Mouse (Mus musculus) stomach, embryonic 16.5 days (tissue): ENCODE data around the gene Trim33. TPM values are rescaled to one million over a fixed set of nuclear protein-coding genes. Genes with fewer than 3 reads are reported as not detected.

Experiments used
- ATAC-seq: fragments of 200-750 bp; cut with Nextera tagmentation; 2 replicates; pipeline ENCODE4 v1.8.0; 2017; ENCODE audit warnings: moderate number of reproducible peaks, moderate TSS enrichment; ENCODE audit not compliant: insufficient read depth, low FRiP score
- H3K27ac ChIP-seq: fragments of 300-500 bp; sonication (generic); 2 replicates; pipeline ENCODE4 v1.5.1; 2014; ENCODE audit warnings: low read length
- H3K27me3 ChIP-seq: fragments of 300-500 bp; sonication (generic); 2 replicates; pipeline ENCODE4 v1.6.1; 2014; ENCODE audit warnings: low read length, control low read depth, mixed read lengths; ENCODE audit not compliant: control insufficient read depth, insufficient read depth
- H3K36me3 ChIP-seq: fragments of 300-500 bp; sonication (generic); 2 replicates; pipeline ENCODE4 v1.6.1; 2014; ENCODE audit warnings: low read length; ENCODE audit not compliant: control insufficient read depth, insufficient read depth
- H3K4me1 ChIP-seq: fragments of 300-500 bp; sonication (generic); 2 replicates; pipeline ENCODE4 v1.6.1; 2014; ENCODE audit warnings: low read length, control low read depth, mixed read lengths; ENCODE audit not compliant: control insufficient read depth, insufficient read depth
- H3K4me2 ChIP-seq: fragments of 300-500 bp; sonication (generic); 2 replicates; pipeline ENCODE4 v1.6.1; 2014; ENCODE audit warnings: low read depth, low read length, mixed read lengths
- H3K4me3 ChIP-seq: fragments of 300-500 bp; sonication (generic); replicated peaks from 2 replicates; pipeline ENCODE4 v1.5.1; 2014; ENCODE audit warnings: mild to moderate bottlenecking, low read length
- H3K9ac ChIP-seq: fragments of 300-500 bp; sonication (generic); 2 replicates; pipeline ENCODE4 v1.6.1; 2014; ENCODE audit warnings: low read length
- H3K9me3 ChIP-seq: fragments of 300-500 bp; sonication (generic); replicated peaks from 2 replicates; pipeline ENCODE4 v1.6.1; 2016; ENCODE audit warnings: low read length, control low read depth; ENCODE audit not compliant: control insufficient read depth
- WGBS: fragments of 180-500 bp; shearing (Covaris S2); extraction: QIAGEN DNeasy Blood & Tissue Kit; methylation state at CpG from one replicate; pipeline ENCODE4 v1.1.7; 2014; 5-methylcytosine and 5-hydroxymethylcytosine counted together
- polyA plus RNA-seq: library from polyadenylated mRNA; unstranded; fragments of >200 nt; fragmentation: Nextera tagmentation; extraction: Ambion mirVana; gene quantifications from 2 replicates; pipeline ENCODE4 v1.2.1, GENCODE M21; 2015

Trim33 gene
- polyA plus RNA-seq, 1 experiment from 2014 or later, result 20.7 TPM

DNA sequence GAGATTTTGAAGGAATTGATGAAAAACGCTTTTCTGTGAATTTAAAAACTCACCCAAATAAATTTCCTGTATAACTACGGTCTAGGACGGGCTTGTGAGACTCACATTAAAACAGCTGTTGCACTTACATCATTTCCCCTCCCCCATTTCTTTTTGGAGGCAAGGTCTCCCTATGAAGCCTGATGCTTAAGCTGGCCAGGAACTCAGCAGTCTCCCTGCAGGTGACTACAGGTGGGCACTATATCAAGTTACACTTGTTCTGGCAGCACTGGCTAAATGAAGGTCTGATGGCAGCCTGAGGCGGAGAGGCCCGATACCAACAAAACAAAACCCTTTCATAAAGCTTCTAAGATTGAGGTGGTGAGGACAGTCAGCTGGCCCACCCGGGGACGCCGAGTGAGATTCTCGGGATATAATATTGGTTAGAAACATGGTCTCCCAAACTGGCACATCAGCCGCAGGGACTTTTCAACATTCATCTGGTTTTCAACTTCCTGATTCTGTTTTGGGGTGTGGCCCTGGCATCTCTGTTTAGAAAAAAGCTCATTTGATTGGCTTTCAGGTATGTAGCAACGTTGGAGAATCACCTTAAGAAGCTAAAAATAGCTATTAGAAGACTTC, 422 bp upstream of the Trim33 start:
- Histone ChIP-seq H3K27ac (peak overlapping the region; percentile 96), H3K4me3 (peak overlapping the region; percentile 96), H3K36me3 (no peaks in the 10 kb centered on the region), H3K9ac (peak overlapping the region; percentile 98), H3K9me3 (no peaks in the 10 kb centered on the region), H3K4me2 (peak overlapping the region; percentile 67), H3K4me1 (peaks cover 14% of the 10 kb centered on the region), H3K27me3 (no peaks in the 10 kb centered on the region)
- ATAC-seq, result no peak
- 4% methylated on average over 11 of the region's 11 CpGs for WGBS

- Histone ChIP-seq H3K4me2 (peak overlapping the region; percentile 72), H3K36me3 (no peaks in the 10 kb centered on the region), H3K9me3 (no peaks in the 10 kb centered on the region), H3K9ac (peak overlapping the region; percentile 98), H3K4me1 (peaks cover 14% of the 10 kb centered on the region), H3K27me3 (no peaks in the 10 kb centered on the region), H3K27ac (peak overlapping the region; percentile 96), H3K4me3 (peak overlapping the region; percentile 96)
- ATAC-seq, result peak; percentile 51
- under 1% methylated on average over 33 of the region's 36 CpGs for WGBS
These were observed 1.2 kb downstream of the Trim33 start for GRCm38 (mm10) chr3:103280241-103280761.

DNA sequence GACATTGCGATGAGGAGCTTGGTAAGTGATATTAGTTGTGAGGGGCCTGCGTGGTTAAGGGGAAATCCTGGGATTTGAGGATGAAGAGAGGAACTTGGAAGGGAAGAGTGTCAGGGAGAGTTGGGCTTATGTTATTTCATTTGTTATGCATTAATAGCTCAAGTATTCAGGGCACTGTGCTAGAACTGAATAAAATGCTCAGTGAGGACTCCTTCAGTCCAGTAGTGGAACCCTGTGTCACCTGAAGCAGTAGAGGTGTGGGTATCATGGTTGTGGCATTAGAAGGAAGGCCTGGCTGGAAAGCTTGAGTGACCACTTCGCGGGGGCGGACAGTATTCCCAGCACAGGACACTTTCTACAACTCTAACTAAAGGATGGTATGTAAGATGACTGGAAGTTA, 1.8 kb downstream of the Trim33 start:
- peaks cover 14% of the 10 kb centered on the region for H3K4me1 ChIP-seq
- peak overlapping the region; percentile 96 for H3K4me3 ChIP-seq
- H3K9ac ChIP-seq, result peak overlapping the region; percentile 98
- H3K27ac ChIP-seq, result peak overlapping the region; percentile 96; the same call in 1 of the 2 replicates
- no peaks in the 10 kb centered on the region for H3K9me3 ChIP-seq
- 24% methylated on average over 5 of the region's 5 CpGs for WGBS
- no peaks in the 10 kb centered on the region for H3K36me3 ChIP-seq
- peak overlapping the region; percentile 72 for H3K4me2 ChIP-seq
- H3K27me3 ChIP-seq, result no peaks in the 10 kb centered on the region
- ATAC-seq, result no peak

DNA sequence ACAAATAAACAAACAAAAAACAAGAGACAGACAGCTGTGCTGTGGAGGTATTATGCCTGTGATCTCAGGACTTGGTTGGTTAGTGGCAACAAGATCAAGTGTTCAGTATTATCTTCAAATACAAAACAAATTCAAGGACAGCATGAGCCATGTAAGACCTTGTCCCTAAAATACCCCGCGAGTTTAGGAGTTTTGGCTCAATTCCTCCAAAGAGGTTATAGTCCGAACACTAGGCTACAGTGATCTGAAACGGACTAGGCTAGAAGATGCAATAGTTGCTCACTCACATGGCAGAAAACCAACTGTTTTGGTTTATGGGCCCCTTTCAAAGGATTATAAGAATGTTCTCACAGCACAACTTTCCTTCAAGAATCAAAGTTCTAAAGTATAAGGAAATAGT, 9.7 kb downstream of the Trim33 start:
- WGBS, result 79% methylated on average over 4 of the region's 4 CpGs
- Histone ChIP-seq H3K4me2 (no peak overlapping the region), H3K9me3 (peaks cover 4% of the 10 kb centered on the region; the same call in 1 of the 2 replicates), H3K27me3 (no peaks in the 10 kb centered on the region), H3K36me3 (no peaks in the 10 kb centered on the region), H3K4me1 (peaks cover 2% of the 10 kb centered on the region; the same call in 1 of the 2 replicates), H3K4me3 (no peak overlapping the region), H3K9ac (no peak overlapping the region), H3K27ac (no peak overlapping the region)
- no peak for ATAC-seq

- no peak for ATAC-seq
- no peak overlapping the region for H3K27ac ChIP-seq
- no peak overlapping the region for H3K4me2 ChIP-seq
- no peaks in the 10 kb centered on the region for H3K27me3 ChIP-seq
- peaks cover 2% of the 10 kb centered on the region; the same call in 1 of the 2 replicates for H3K4me1 ChIP-seq
- no peak overlapping the region for H3K9ac ChIP-seq
- 80% methylated on average over 2 of the region's 2 CpGs for WGBS
- no peak overlapping the region for H3K4me3 ChIP-seq
- no peaks in the 10 kb centered on the region for H3K36me3 ChIP-seq
- peaks cover 4% of the 10 kb centered on the region; the same call in 1 of the 2 replicates for H3K9me3 ChIP-seq
These were observed 12.0 kb downstream of the Trim33 start for GRCm38 (mm10) chr3:103291087-103291486.

- Histone ChIP-seq H3K4me1 (peaks cover 3% of the 10 kb centered on the region; the same call in 1 of the 2 replicates), H3K9ac (no peak overlapping the region), H3K27me3 (no peaks in the 10 kb centered on the region), H3K4me2 (no peak overlapping the region), H3K4me3 (no peak overlapping the region), H3K27ac (no peak overlapping the region), H3K36me3 (no peaks in the 10 kb centered on the region), H3K9me3 (no peaks in the 10 kb centered on the region)
- no peak for ATAC-seq
- WGBS, result 76% methylated on average over 6 of the region's 6 CpGs
These were observed 26.4 kb downstream of the Trim33 start for GRCm38 (mm10) chr3:103305411-103305982.

DNA sequence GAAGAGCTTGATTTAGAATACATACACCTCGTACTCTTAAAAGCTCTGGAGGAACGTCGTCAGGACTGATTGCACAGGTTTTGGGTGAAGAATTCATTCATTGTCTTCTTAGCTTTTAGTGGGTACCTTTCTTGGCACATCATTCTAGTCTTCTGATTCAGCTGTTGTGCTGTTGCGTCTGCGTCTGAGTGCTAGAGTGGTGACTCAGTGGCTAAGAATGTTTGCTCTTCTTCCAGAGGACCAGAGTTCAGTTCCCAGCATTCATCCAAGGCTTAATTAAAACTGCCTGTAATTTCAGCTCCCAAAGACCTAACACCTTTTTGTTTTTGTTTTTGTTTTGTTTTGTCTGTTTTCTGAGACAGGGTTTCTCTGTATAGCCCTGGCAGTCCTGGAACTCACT, 30.2 kb downstream of the Trim33 start:
- Histone ChIP-seq H3K4me3 (no peak overlapping the region), H3K9ac (no peak overlapping the region), H3K4me2 (no peak overlapping the region), H3K4me1 (peaks cover 3% of the 10 kb centered on the region; the same call in 1 of the 2 replicates), H3K27ac (no peak overlapping the region), H3K9me3 (no peaks in the 10 kb centered on the region), H3K36me3 (no peaks in the 10 kb centered on the region), H3K27me3 (no peaks in the 10 kb centered on the region)
- WGBS, result 65% methylated on average over 5 of the region's 5 CpGs
- ATAC-seq, result no peak

DNA sequence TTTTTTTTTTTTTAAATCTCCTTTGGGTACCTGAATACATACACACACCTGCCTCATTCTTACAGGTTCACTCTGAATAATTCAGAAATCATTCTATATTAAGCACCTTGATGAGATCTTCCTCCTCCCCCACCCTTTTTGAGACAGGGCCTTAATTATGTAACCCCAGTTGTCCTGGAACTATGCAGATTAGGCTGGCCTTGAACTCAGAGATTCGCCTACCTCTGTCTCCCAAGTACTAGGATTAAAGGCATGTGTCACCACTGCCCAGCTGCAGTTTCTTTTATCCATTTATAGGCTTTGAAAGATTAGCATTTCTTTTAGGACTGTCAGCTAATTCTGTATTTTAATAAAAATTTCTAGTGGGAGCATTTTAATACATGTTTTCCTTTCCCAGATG, 30.7 kb downstream of the Trim33 start:
- H3K27me3 ChIP-seq, result no peaks in the 10 kb centered on the region
- H3K4me3 ChIP-seq, result no peak overlapping the region
- H3K27ac ChIP-seq, result no peak overlapping the region
- ATAC-seq, result no peak
- peaks cover 3% of the 10 kb centered on the region; the same call in 1 of the 2 replicates for H3K4me1 ChIP-seq
- no peaks in the 10 kb centered on the region for H3K36me3 ChIP-seq
- no peak overlapping the region for H3K9ac ChIP-seq
- WGBS, result 86% methylated on average over 1 of the region's 1 CpGs
- no peaks in the 10 kb centered on the region for H3K9me3 ChIP-seq
- no peak overlapping the region for H3K4me2 ChIP-seq

DNA sequence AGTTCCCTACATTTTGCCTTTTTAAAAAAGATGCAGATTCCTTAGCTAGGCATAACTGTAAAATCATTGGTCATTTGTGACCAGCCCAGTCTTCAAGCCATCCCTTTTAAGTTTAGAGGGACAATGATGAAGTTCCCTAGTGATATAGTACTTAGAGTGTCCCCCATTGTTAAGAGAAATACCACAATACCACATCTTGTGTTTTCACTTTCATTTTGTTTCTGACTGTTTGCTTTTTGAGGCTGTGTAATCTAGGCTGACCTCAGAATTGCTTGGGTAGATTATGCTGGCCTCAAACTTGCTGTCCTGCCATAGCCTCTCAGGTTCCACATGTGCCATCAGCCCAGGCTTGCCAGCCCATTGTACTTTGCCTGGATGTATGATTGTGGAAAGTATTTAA, 35.2 kb downstream of the Trim33 start:
- no peak overlapping the region for H3K27ac ChIP-seq
- no peak overlapping the region for H3K4me3 ChIP-seq
- no peak for ATAC-seq
- H3K4me1 ChIP-seq, result no peaks in the 10 kb centered on the region
- no peak overlapping the region for H3K9ac ChIP-seq
- no peak overlapping the region for H3K4me2 ChIP-seq
- H3K27me3 ChIP-seq, result no peaks in the 10 kb centered on the region
- no peaks in the 10 kb centered on the region for H3K9me3 ChIP-seq
- peaks cover 4% of the 10 kb centered on the region; the same call in 1 of the 2 replicates for H3K36me3 ChIP-seq
